Mouse (Mus musculus): ENCODE data around the gene Xbp1.

The Xbp1 gene

DNA sequence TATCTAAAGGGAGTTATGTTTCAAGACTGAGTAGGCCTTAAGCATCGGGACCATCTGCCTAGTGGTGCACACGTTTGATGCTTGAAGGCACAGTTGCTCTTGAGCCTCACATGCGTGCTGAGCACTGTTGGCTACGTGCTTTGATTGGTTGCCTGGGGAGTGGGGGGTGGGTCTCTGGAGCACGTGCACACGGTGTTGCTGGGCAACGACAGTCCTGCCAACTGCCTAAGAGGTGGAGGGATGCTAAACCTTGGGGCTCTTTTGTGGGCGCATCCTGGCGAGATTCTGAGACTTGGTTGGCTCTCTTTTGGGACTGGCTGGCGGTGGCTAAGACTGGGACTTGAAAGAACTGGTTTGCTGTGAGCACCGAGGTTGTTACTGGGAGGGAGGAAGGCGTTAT is 49.0 kb downstream of the Xbp1 start, which contains the start of gene Ankrd36:
Gene Ankrd36 (plus strand): TSS at position 211 of the 400 bp plus-strand sequence.
- DNase-seq (ENCODE audit: low read depth, low spot score), result no peak

DNA sequence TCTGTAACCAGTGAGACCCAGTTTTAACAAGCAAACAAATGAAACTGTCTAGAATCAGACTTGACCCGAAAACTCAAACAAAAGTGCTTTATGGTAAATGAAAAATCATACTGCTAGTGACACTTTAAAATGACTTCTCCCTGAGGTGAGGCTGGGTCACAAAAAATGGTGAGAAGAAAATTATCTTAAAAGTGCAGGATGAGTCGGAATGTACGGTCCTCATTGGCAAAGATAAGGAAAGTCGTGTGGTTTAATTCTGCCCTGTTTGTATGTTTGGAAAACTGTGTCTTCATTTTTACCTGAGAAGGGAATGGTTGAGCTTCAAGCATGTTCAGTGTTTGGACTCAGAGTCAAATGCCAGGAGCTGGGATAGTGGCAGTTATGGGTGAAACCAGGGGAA is 51.4 kb downstream of the Xbp1 start:
- DNase-seq (ENCODE audit: low read depth, low spot score), result no peak

DNA sequence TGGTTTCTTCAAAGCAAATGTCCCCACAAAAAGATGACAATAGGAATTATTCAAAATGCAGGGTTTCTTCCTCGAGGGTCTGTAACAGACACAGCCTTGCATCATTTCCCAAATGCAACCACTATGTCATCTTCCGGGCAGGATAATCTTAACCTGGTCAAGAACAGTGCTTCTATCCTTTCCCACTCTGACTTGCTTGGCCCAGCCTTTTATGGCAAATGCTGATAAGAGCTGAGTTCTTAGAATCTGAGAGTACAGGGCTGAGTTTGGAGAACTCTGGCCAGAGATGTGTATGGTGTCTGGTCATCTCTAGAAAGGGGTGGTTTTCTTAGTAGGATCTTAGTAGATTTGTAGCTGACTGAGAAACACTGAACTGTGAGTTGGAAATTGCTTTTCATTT is 53.4 kb downstream of the Xbp1 start:
- no peak for DNase-seq (ENCODE audit: low read depth, low spot score)

DNA sequence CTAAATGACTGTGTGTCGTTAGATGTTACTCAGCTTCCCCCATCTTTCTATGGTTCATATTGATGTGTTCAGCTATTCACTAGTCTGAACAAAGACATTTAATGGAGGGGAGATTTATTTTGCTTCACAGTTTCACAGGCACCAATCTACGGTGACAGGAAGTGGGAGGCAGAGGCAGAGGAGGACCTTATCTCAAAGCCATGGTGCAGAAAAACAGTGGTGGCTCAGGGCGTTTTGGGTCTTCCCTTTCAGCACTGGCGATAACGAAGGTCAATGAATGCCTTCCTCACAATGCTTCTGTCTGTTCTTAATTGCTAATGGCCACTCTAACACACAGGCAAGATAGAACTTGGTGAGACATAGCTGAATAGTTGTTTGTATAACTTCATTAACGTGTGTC is 54.6 kb downstream of the Xbp1 start:
- DNase-seq (ENCODE audit: low read depth, low spot score), result no peak
